Mouse (Mus musculus) C2C12 (cell line): ENCODE data around the gene Anpep. TPM values are rescaled to one million over a fixed set of nuclear protein-coding genes. Genes with fewer than 3 reads are reported as not detected.

ENCODE experiments used
- H3K27me3 ChIP-seq: one replicate; pipeline ENCODE4 v1.6.1; 2011; ENCODE audit not compliant: control insufficient read depth, insufficient read depth, insufficient read length
- H3K36me3 ChIP-seq: one replicate; pipeline ENCODE4 v1.6.1; 2011; ENCODE audit not compliant: control insufficient read depth, insufficient read depth
- H3K4me3 ChIP-seq: one replicate; pipeline ENCODE4 v1.5.1; 2011; ENCODE audit warnings: mild to moderate bottlenecking, control low read depth; ENCODE audit not compliant: poor library complexity, insufficient read depth, severe bottlenecking
- H3K79me2 ChIP-seq: one replicate; pipeline ENCODE4 v1.6.1; 2011; ENCODE audit not compliant: control insufficient read depth, insufficient read depth
- H3K79me3 ChIP-seq: one replicate; pipeline ENCODE4 v1.6.1; 2011; ENCODE audit warnings: low read depth, control low read depth
- H3ac ChIP-seq: one replicate; pipeline ENCODE3; 2011; ENCODE audit warnings: low read depth; ENCODE audit not compliant: control insufficient read depth, insufficient read length
- CEBPB ChIP-seq: IDR thresholded peaks from one replicate; pipeline ENCODE4 v1.6.1; 2011; ENCODE audit warnings: low read depth, mild to moderate bottlenecking, control low read depth, moderate library complexity
- CTCF ChIP-seq: IDR thresholded peaks from one replicate; pipeline ENCODE4 v1.5.1; 2011; ENCODE audit not compliant: control insufficient read depth, insufficient read depth, insufficient read length
- FOSL1 ChIP-seq: IDR thresholded peaks from one replicate; pipeline ENCODE4 v1.8.0; 2011; ENCODE audit warnings: mild to moderate bottlenecking, low read length; ENCODE audit not compliant: poor library complexity, insufficient read depth, severe bottlenecking
- MAX ChIP-seq: IDR thresholded peaks from one replicate; pipeline ENCODE4 v1.6.1; 2011; ENCODE audit warnings: mild to moderate bottlenecking, control low read depth
- MYOD1 ChIP-seq: IDR thresholded peaks from one replicate; pipeline ENCODE4 v1.6.1; 2011; ENCODE audit warnings: low read depth; ENCODE audit not compliant: control insufficient read depth, insufficient read length
- MYOG ChIP-seq: IDR thresholded peaks from one replicate; pipeline ENCODE4 v1.6.1; 2011; ENCODE audit not compliant: control insufficient read depth, insufficient read length; ENCODE audit errors: extremely low read depth
- USF1 ChIP-seq: IDR thresholded peaks from one replicate; pipeline ENCODE4 v1.6.1; 2011; ENCODE audit warnings: low read depth, mild to moderate bottlenecking, control low read depth, moderate library complexity
- polyA plus RNA-seq: library from polyadenylated mRNA; unstranded; fragments of >200 nt; fragmentation: generic; extraction: Trizol; gene quantifications from one replicate; pipeline ENCODE4 v1.2.1, GENCODE M21; 2012; ENCODE audit warnings: missing spikeins

The Anpep gene
- polyA plus RNA-seq, 1 experiment, result 26.5 TPM

- no peaks in the 10 kb centered on the region for H3K27me3 ChIP-seq
- TF ChIP-seq CEBPB, result no peak
- TF ChIP-seq MAX, result no peak
- TF ChIP-seq MYOG, result no peak
- no peak for TF ChIP-seq MYOD1
- no peak for TF ChIP-seq USF1
- no peaks in the 10 kb centered on the region for H3K79me3 ChIP-seq
- H3K4me3 ChIP-seq, result no peak overlapping the region
- H3K36me3 ChIP-seq, result no peaks in the 10 kb centered on the region
- H3ac ChIP-seq, result no peak overlapping the region
- H3K79me2 ChIP-seq, result no peaks in the 10 kb centered on the region
Observed at GRCm38 (mm10) chr7:79895225-79895624, 34.4 kb upstream of the Anpep start.

DNA sequence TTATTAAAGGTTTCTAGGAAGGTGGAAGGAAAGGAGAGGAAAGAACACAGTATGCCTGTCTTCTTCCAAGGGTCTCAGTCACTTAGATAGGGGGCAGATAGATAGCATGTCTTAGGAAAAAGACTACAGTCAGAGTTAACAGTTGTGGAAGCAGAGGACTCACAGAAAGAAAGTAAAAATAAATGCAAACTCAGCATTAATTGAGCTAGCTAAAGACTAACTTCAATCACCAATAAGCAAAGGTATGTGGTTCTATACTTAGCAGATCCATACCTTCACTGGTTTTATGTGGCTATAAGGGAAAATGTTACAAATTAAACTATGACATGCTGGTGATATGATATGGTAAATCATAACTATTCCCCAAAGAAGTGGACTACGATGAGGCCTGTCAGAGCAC is 33.9 kb upstream of the Anpep start:
- no peak overlapping the region for H3ac ChIP-seq
- no peaks in the 10 kb centered on the region for H3K79me3 ChIP-seq
- H3K27me3 ChIP-seq, result no peaks in the 10 kb centered on the region
- H3K79me2 ChIP-seq, result no peaks in the 10 kb centered on the region
- H3K4me3 ChIP-seq, result no peak overlapping the region
- no peaks in the 10 kb centered on the region for H3K36me3 ChIP-seq
- no peak for TF ChIP-seq USF1
- no peak for TF ChIP-seq FOSL1

DNA sequence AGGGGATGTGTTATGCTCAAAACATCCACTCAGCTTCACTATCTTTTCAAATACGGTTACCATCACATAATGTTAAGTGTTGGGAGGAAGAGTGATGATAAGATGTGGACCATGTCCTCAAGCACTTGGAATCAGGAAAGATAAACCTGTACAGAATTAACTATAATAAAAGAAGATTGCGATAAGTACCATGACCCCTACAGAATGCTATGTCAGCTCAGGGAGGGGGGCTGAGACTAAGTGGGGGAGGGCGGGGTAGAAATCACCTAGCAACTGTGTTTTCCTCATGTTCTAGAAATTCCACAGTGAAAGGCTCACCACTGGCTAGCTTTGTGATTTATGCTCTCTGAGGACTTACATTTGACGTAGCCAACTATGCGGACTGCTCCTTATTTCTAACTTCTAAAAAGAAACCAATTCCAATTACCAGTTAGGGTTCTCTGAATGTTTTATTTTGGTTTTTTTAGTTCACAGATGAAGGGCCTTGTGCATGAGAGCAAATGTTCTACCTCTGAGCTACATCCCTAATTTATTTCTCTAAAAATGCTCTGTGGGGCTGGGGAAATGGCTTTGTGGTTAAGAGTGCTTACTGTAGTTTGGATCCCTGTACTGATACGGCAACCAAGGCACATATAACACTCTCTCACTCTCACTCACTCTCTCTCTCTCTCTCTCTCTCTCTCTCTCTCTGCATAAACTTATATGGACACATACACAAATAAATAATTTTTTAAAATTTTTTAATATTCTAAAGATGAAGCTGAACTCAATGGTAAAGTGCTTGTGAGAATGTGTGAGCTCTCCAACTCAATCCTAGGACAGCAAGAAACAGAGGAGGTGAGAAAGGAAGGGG is 31.9 kb upstream of the Anpep start:
- H3K4me3 ChIP-seq, result no peak overlapping the region
- peaks cover under 1% of the 10 kb centered on the region for H3K79me3 ChIP-seq
- H3ac ChIP-seq, result no peak overlapping the region
- H3K27me3 ChIP-seq, result no peaks in the 10 kb centered on the region
- H3K79me2 ChIP-seq, result no peaks in the 10 kb centered on the region
- no peaks in the 10 kb centered on the region for H3K36me3 ChIP-seq
- TF ChIP-seq MYOD1, result no peak
- no peak for TF ChIP-seq CEBPB
- TF ChIP-seq MAX, result no peak
- no peak for TF ChIP-seq FOSL1
- TF ChIP-seq USF1, result no peak
- TF ChIP-seq MYOG, result no peak
- no peak for TF ChIP-seq CTCF

DNA sequence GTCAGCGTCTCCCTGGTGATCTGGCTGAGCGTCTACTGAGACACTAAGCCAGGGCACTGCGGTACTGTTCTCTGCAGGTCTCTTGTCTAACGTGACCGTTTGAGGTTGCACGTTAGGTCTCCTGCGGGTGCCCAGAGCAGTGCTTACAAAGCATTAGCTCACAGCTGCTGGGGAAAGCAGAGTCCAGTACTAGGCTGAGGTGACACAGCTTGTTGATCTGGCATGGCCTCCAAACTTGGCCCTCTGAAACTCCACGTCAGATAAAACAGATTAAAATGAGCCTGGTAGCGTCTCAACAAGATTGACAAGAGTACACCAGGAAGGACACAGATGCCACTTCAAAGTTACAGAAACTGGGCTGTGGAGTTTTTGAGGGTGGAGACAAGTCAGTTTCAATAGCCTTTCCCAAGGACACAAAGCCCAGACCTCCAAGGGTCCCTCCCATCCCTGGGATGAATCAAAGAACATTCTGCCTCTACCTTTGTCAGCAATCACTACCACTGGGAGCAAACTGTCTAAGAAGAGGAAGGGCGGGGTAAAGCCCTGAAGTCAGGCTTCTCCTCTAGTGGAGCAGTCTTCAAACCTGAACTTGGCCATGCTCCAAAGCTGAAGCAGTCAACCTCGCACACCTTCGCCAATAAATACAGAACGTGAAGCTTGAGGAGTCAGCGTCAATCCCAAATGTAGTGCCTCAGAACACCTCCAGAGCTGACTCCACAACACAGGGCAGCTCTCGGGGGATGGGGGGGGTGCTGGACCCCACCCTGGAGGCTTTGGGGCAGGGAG is 29.8 kb upstream of the Anpep start:
- Histone ChIP-seq H3K36me3 (no peaks in the 10 kb centered on the region), H3K79me3 (peaks cover 1% of the 10 kb centered on the region), H3K79me2 (no peaks in the 10 kb centered on the region), H3K27me3 (no peaks in the 10 kb centered on the region), H3ac (no peak overlapping the region), H3K4me3 (no peak overlapping the region)
- no peak for TF ChIP-seq CEBPB
- no peak for TF ChIP-seq MYOG
- TF ChIP-seq MAX, result no peak
- no peak for TF ChIP-seq FOSL1
- no peak for TF ChIP-seq CTCF
- TF ChIP-seq MYOD1, result no peak

DNA sequence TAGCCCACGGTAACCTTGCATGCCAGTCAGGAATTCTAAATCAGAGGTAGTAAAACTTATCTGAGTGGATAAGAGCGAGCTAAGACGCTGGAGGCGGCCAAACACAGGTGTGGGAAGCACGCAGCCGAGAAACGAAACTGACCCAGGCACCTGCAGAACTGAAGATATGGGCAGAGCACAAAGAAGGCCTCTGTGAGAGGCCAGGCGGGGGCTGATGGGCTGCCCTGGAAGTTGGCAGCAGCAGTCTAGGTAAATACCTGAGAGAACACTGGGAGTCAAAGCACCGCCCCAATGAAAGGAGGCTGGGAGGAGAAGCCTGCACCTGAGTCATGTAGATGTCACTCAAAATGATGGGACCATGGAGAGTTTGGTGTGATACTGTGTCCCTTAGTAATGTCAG is 27.7 kb upstream of the Anpep start:
- TF ChIP-seq MYOD1 (no peak), MAX (no peak), CTCF (no peak), MYOG (no peak), CEBPB (no peak), FOSL1 (no peak), USF1 (no peak)
- H3K79me2 ChIP-seq, result no peaks in the 10 kb centered on the region
- H3K79me3 ChIP-seq, result peaks cover 1% of the 10 kb centered on the region
- no peaks in the 10 kb centered on the region for H3K27me3 ChIP-seq
- no peak overlapping the region for H3ac ChIP-seq
- H3K36me3 ChIP-seq, result peaks cover 3% of the 10 kb centered on the region
- no peak overlapping the region for H3K4me3 ChIP-seq
